Mouse (Mus musculus): ENCODE measurements at regions not wholly inside any gene's neighbourhood (a gene's known extent, or its start where the extent isn't known, plus 50 kb on each side); places are given as distances from the start of the nearest gene placed in this dataset.

DNA sequence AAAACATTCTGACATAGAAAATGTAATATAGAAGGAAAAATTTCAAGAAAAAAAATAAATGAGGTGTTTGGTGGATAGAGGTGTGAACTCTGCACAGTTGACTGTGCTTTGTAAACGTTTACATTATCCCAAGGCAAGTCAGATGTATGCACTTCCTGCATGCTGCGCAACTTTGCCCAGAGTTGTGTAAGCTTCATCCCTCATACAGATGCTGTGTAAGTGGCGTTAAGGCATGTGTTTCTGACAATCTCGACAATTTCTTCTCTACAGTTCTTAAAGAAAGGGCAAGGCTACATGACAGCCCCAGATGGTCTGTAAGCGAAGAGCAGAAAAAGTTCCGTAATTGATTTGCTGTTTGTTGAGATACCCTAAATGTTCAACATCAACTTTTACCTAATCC is 476.6 kb upstream of the Pitx2 start:
- DNase-seq (ENCODE audit: low spot score) = no peak

GRCm38 (mm10) chr3:128720276-128720675 is 479.4 kb upstream of the Pitx2 start:
- DNase-seq (ENCODE audit: low spot score) = no peak

GRCm38 (mm10) chr3:128719226-128719625 is 480.5 kb upstream of the Pitx2 start:
- no peak for DNase-seq (ENCODE audit: low spot score)

DNA sequence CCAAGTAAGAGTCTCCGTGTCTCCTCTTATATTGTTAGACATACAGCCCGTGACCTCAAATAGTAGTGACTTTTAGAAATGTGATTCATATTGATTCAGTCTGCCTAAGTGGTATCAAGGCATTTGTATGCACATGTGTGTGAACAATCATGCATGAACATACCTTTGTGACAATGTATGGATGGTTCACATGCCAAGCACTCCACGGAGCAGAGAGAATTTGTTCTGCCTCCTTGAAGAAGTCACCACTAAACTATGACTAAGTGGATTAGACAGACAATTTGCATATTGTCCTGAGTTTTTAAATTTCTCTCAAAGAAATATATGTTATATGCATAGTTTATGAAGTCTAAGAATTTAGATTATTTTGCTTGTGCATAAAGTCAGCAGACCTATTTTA is 492.4 kb upstream of the Pitx2 start:
- no peak for DNase-seq (ENCODE audit: low spot score)

DNA sequence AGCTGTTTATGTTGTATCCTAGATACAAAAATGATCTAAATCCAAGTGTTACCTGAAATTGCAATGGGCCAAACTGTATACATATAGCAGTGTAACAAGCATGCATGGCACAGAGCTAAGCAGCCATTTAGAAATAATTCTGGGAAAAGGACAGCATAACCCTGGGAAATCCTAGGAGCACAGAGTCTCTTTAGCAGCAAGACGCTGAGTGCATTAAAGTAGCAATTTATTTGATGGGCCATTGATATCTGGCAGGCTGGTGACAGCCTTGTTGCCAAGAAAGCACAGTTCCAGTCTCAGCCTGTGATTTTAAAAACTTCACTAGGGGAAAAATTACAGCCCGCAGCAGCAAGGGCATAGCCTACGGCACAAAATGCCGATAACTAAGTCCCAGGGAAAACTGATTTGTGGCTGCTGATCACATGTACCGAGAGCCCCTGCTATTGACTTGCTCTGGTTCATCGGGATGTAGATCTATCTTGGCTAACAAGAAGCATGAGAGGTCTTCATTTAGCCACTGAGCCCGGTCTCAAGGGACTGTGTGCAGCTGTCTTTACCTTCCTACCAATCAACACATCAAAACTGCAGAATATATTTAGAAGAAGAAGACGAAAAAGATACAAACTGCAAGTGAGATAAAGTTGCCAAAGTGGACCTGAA is 531.1 kb upstream of the Pitx2 start:
- no peak for DNase-seq (ENCODE audit: low spot score)

DNA sequence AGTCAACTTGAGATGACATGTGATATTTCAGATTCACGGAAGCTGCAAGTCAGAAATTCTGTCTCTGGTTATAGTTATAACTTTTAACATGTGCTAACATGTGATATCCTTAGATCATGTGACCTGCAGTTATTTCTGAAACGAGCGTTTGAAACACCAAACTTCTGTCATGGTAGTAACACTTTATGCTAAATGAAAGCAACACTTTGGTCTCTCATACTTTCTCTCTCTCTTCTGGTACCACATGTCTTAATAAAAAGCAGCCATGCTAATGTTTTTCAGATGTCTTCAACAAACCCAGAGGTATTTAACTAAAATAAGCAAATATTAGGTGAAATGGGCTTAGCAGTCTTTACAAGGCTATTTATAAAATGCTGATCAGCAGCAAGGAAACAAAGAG is 534.5 kb upstream of the Pitx2 start:
- DNase-seq (ENCODE audit: low spot score) = no peak

DNA sequence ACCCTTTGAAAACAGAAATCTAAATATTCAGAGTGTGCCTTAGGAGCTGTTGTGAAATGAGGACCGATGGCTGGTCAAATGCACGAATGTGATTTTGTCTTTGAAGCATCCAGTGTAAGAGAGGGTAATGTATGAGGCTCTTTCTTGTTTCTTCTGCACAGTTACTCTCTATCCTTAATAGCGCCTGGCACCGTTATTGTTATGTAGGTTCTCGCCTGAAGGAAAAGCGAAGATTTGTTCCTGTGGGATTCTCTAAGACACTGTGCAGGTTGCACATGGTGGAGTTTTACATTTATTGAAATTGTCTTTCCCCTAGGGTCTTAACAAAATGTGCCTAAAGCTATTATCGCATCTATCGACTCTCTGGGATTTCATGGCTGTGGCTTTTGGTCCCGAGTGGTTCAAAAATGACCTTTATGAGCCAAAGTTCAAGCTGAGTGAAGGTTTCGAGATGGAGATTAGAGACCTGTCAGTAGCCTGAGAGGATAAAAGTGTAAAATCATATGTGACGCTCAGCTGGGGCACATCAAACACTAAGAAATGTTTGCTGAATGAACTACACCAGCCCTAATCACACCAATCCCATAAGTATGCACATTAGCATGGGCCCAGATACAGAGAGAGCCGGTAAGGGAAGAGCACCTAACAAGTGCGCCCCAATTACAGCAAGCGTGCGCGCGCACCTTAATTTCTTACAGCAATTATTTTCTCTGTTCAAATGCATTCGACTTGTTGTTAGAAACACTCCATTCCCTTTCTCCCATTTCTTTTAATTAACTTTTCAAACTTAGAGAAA is 562.5 kb upstream of the Pitx2 start:
- no peak for DNase-seq (ENCODE audit: low spot score)

- DNase-seq (ENCODE audit: low spot score) = no peak
Observed at GRCm38 (mm10) chr3:128627696-128628095, 572.0 kb upstream of the Pitx2 start.

- no peak for DNase-seq (ENCODE audit: low spot score)
Observed at GRCm38 (mm10) chr3:128616675-128617074, 583.0 kb upstream of the Pitx2 start.

DNA sequence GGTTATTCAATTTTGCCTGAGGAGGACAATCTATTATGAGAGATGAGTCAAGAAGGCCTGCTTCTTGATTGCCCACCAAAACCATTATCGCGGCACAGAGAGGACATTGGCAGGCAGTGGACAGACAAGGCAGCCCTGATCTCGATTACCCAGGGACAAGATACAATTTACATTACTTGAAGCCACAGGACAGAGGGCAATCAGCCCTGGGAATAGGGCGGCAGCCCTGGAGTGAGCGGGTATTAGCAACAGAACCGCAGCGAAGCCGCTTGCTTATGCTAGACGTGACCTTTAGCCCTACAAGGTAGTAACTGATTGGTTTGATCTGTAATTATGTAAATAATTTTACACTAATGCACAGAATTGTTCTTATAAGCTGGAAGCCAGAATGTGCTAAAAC is 586.0 kb upstream of the Pitx2 start:
- DNase-seq (ENCODE audit: low spot score) = no peak

DNA sequence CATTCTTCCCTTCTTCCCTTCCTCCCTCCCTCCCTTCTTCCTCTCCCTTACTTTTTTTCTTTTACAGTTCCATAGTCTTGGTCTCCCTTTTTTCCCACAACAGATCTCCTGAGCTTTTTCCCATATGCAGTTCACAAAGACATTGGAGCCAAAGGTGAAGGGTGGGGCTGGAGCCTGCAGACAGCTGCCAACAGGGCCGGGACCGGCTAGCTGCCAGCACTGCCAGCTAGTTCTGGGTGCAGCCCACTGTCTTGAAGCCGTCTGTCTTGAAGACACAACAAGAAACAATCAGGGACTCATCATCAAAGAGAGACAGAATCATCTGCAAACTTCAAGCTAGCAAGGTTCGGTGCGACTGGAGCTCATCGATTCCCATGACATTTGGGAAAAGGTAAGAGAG is 588.9 kb upstream of the Pitx2 start:
- DNase-seq (ENCODE audit: low spot score) = no peak

GRCm38 (mm10) chr3:128608694-128609093 is 591.0 kb upstream of the Pitx2 start:
- no peak for DNase-seq (ENCODE audit: low spot score)

- DNase-seq (ENCODE audit: low spot score) = no peak
Observed at GRCm38 (mm10) chr3:128575339-128576129, 624.1 kb upstream of the Pitx2 start.

- DNase-seq (ENCODE audit: low spot score) = no peak
Observed at GRCm38 (mm10) chr3:128570551-128570950, 629.1 kb upstream of the Pitx2 start.

GRCm38 (mm10) chr3:128565386-128565785 is 634.3 kb upstream of the Pitx2 start:
- DNase-seq (ENCODE audit: low spot score) = no peak

DNA sequence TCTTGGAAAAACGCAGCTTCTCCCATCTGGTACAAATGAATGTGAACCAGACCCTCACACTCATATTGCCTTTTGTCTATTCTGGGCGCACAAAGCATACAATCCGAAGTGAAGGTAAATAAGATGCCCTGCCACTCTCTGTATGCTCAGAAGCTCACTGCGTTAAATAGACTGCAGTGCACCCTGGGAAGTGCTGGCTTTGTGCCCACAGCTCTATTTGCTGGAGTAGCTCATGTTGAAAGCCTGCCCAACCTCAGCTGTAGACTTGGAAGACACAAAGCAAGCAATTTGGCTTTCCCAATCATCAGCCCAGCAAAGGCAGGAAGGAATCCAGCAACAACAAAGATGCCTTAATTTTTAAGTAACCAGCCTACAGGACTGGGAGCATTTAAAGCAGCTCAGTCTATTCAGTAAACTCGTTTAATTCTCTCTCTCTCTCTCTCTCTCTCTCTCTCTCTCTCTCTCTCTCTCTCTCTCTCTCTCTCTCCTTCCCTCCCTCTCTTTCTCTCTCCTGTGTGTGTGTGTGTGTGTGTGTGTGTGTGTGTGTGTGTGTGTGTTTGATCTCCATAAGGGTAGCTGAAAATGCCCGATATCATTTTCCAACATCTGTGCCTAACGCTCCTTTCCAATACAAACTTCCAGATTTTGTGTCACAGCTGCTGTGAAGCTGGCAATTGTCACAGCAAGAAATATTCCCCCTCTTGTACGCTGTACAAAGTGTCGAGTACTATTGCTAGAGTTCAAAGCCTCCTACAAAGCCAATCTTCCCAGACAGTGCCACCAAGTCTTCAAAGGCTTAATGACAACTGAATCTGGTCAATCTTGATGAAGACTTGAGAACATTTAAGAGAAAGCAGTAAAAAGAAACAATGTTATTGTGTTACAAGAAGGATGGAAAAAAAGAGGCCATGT is 650.5 kb upstream of the Fam241a start:
- no peak for DNase-seq (ENCODE audit: low spot score)

DNA sequence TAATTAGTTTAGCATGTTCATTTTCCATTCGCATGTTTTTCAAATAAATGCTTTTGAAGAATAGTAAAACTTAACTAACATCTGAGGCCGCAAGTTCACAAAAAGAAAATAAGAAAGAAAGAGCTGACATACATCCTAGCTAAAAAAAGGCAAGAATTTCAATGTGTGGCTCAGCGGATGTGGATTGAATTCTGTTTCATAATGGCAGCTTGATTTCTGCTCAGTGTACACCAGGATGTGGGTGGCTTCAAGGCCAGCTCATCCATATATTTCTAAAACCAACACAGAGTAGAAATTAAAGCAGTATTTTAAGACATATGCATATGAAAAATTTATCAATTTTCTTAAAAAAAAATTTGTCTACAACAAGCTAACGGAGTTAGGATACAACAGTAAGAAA is 629.3 kb upstream of the Fam241a start:
- no peak for DNase-seq (ENCODE audit: low spot score)

DNA sequence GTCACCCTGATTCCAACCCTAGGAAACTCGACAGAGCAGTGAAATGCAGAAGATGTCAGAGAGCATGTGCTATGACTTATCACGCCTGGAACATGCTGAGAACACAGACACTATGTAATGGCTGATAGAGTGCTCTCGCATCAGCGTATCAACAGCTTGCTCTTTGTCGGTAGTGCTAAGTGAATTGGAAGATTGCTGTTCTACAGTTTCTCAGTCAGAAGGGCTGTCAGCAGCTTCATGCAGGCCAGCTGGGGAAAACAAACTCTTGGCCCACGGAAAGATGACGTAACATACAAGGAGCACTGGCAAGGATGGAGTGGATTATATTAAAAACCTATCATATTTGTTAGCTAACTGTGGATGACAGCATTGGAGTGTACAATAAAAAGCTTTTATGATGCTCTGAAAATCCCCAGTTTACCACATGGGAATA is 624.6 kb upstream of the Fam241a start:
- DNase-seq (ENCODE audit: low spot score) = no peak

DNA sequence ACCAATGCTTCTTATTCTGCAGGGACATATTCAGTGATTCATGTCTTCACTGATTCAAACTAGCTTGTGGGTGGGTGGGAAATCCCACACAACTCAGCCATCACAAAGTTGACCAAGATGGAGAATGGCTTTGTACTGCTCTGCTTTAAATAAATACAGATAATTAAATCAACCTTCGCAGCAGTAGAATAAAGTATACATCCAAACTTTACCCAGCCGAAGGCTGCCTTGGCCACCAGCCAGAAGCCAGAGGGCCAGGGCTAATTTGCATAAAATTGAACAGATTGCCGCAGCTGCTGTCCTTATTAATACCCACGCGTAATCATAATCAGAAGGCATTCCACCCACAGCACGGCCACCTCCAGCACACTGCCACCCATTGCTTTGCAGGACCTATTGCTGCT is 623.8 kb upstream of the Fam241a start:
- DNase-seq (ENCODE audit: low spot score) = no peak

GRCm38 (mm10) chr3:128518806-128519205 is 622.7 kb upstream of the Fam241a start:
- DNase-seq (ENCODE audit: low spot score) = no peak

- DNase-seq (ENCODE audit: low spot score) = no peak
Observed at GRCm38 (mm10) chr3:128471111-128471510, 575.0 kb upstream of the Fam241a start.

DNA sequence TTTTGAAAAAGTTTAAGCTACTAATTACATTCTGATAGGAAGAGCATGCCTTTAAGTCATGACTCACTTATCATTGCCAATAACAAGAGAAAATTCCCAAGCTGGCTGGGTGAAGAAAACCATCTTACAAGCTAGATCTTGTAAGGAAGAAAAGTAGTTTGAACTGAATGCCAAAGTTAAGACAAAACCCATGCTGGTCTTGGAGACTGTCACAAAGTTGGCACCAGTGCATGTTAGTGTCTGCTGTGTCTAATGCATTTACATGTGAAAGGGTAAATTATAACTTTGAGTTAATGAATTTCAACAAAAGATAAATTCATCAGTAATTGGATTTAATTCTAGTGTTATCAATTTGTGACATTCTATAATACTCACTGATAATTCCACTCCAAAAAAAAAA is 533.6 kb upstream of the Fam241a start:
- DNase-seq (ENCODE audit: low spot score) = no peak
